Mouse (Mus musculus) midbrain, embryonic 11.5 days (tissue): Measurements from ENCODE around the gene Klhl29. TPM values are rescaled to one million over a fixed set of nuclear protein-coding genes. Genes with fewer than 3 reads are reported as not detected.
A peak's percentile ranks its signal among the peaks of the same experiment; 100 is the strongest.

ENCODE experiments used
- ATAC-seq: fragments of 200-750 bp; cut with Nextera tagmentation; 2 replicates; pipeline ENCODE4 v1.8.0; 2017; ENCODE audit warnings: moderate TSS enrichment, moderate library complexity; ENCODE audit not compliant: low FRiP score
- DNase-seq: peaks from one replicate; pipeline ENCODE4 v3.0.0; 2015; ENCODE audit warnings: low spot score; ENCODE audit errors: missing footprints
- H3K27ac ChIP-seq: fragments of 300-500 bp; sonication (generic); 2 replicates; pipeline ENCODE4 v1.5.1; 2014; ENCODE audit warnings: low read depth, low read length
- H3K27me3 ChIP-seq: fragments of 300-500 bp; sonication (generic); 2 replicates; pipeline ENCODE4 v1.6.1; 2014; ENCODE audit warnings: mild to moderate bottlenecking, low read length, moderate library complexity, mixed read lengths; ENCODE audit not compliant: control insufficient read depth, insufficient read depth
- H3K36me3 ChIP-seq: fragments of 300-500 bp; sonication (generic); 2 replicates; pipeline ENCODE4 v1.6.1; 2014; ENCODE audit warnings: mild to moderate bottlenecking, low read length, moderate library complexity, mixed read lengths; ENCODE audit not compliant: control insufficient read depth, insufficient read depth
- H3K4me1 ChIP-seq: fragments of 300-500 bp; sonication (generic); 2 replicates; pipeline ENCODE4 v1.6.1; 2014; ENCODE audit warnings: low read length; ENCODE audit not compliant: control insufficient read depth, insufficient read depth
- H3K4me2 ChIP-seq: fragments of 300-500 bp; sonication (generic); 2 replicates; pipeline ENCODE4 v1.6.1; 2014; ENCODE audit warnings: mild to moderate bottlenecking, moderate library complexity
- H3K4me3 ChIP-seq: fragments of 300-500 bp; sonication (generic); 2 replicates; pipeline ENCODE4 v1.5.1; 2014; ENCODE audit warnings: low read depth, low read length
- H3K9ac ChIP-seq: fragments of 300-500 bp; sonication (generic); 2 replicates; pipeline ENCODE4 v1.6.1; 2014; ENCODE audit warnings: low read length
- H3K9me3 ChIP-seq: fragments of 300-500 bp; sonication (generic); 2 replicates; pipeline ENCODE4 v1.6.1; 2016; ENCODE audit warnings: low read length; ENCODE audit not compliant: control insufficient read depth
- WGBS: fragments of 180-500 bp; shearing (Covaris S2); extraction: QIAGEN DNeasy Blood & Tissue Kit; methylation state at CpG from one replicate; pipeline ENCODE4 v1.1.7; 2014; 5-methylcytosine and 5-hydroxymethylcytosine counted together
- polyA plus RNA-seq: library from polyadenylated mRNA; unstranded; fragments of >200 nt; fragmentation: Nextera tagmentation; extraction: Ambion mirVana; gene quantifications from 2 replicates; pipeline ENCODE4 v1.2.1, GENCODE M21; 2014

Klhl29 gene
- polyA plus RNA-seq, 1 experiment from 2014 or later = 2.0 TPM

GRCm38 (mm10) chr12:5129190-5129589 lies 246.3 kb downstream of the Klhl29 start:
- Histone ChIP-seq H3K9ac (no peak overlapping the region), H3K36me3 (no peaks in the 10 kb centered on the region), H3K27me3 (no peaks in the 10 kb centered on the region), H3K9me3 (no peaks in the 10 kb centered on the region), H3K27ac (no peak overlapping the region), H3K4me3 (no peak overlapping the region), H3K4me2 (no peak overlapping the region), H3K4me1 (no peaks in the 10 kb centered on the region)
- DNase-seq (no peak), ATAC-seq (no peak)
- WGBS = 92% methylated on average over 4 of the region's 4 CpGs

- no peak overlapping the region for H3K27ac ChIP-seq
- H3K4me3 ChIP-seq = no peak overlapping the region
- DNase-seq (no peak), ATAC-seq (no peak)
- no peak overlapping the region for H3K4me2 ChIP-seq
- 86% methylated on average over 7 of the region's 7 CpGs for WGBS
- H3K4me1 ChIP-seq = no peaks in the 10 kb centered on the region
- no peaks in the 10 kb centered on the region for H3K9me3 ChIP-seq
- H3K9ac ChIP-seq = no peak overlapping the region
- no peaks in the 10 kb centered on the region for H3K36me3 ChIP-seq
- no peaks in the 10 kb centered on the region for H3K27me3 ChIP-seq
These were observed 249.6 kb downstream of the Klhl29 start for GRCm38 (mm10) chr12:5125907-5126306.

GRCm38 (mm10) chr12:5122972-5123371 lies 252.5 kb downstream of the Klhl29 start:
- H3K4me2 ChIP-seq = no peak overlapping the region
- H3K9me3 ChIP-seq = no peaks in the 10 kb centered on the region
- no peak overlapping the region for H3K9ac ChIP-seq
- DNase-seq (no peak), ATAC-seq (no peak)
- H3K4me1 ChIP-seq = peaks cover 4% of the 10 kb centered on the region; the same call in 1 of the 2 replicates
- no peak overlapping the region for H3K27ac ChIP-seq
- H3K27me3 ChIP-seq = no peaks in the 10 kb centered on the region
- no peaks in the 10 kb centered on the region for H3K36me3 ChIP-seq
- WGBS = 79% methylated on average over 8 of the region's 8 CpGs
- no peak overlapping the region for H3K4me3 ChIP-seq

GRCm38 (mm10) chr12:5120249-5120648 lies 255.2 kb downstream of the Klhl29 start:
- ATAC-seq = no peak
- Histone ChIP-seq H3K4me1 (peaks cover 4% of the 10 kb centered on the region; the same call in 1 of the 2 replicates), H3K4me3 (no peak overlapping the region), H3K36me3 (no peaks in the 10 kb centered on the region), H3K4me2 (peak overlapping the region; percentile 25; the same call in 1 of the 2 replicates), H3K27ac (no peak overlapping the region), H3K9ac (no peak overlapping the region; the same call in 1 of the 2 replicates), H3K27me3 (no peaks in the 10 kb centered on the region), H3K9me3 (no peaks in the 10 kb centered on the region)
- DNase-seq = peak; percentile 85
- WGBS = 54% methylated on average over 6 of the region's 6 CpGs

GRCm38 (mm10) chr12:5119726-5120125 lies 255.8 kb downstream of the Klhl29 start:
- Histone ChIP-seq H3K9me3 (no peaks in the 10 kb centered on the region), H3K9ac (no peak overlapping the region; the same call in 1 of the 2 replicates), H3K27ac (no peak overlapping the region), H3K27me3 (no peaks in the 10 kb centered on the region), H3K4me1 (peaks cover 4% of the 10 kb centered on the region; the same call in 1 of the 2 replicates), H3K4me2 (peak overlapping the region; percentile 25), H3K36me3 (no peaks in the 10 kb centered on the region), H3K4me3 (peak overlapping the region; percentile 0; the same call in 1 of the 2 replicates)
- peak; percentile 98 for DNase-seq
- 15% methylated on average over 15 of the region's 15 CpGs for WGBS
- ATAC-seq = peak; percentile 94

- no peak overlapping the region for H3K27ac ChIP-seq
- no peaks in the 10 kb centered on the region for H3K36me3 ChIP-seq
- WGBS = 54% methylated on average over 9 of the region's 9 CpGs
- H3K27me3 ChIP-seq = no peaks in the 10 kb centered on the region
- H3K4me2 ChIP-seq = peak overlapping the region; percentile 25
- peaks cover 4% of the 10 kb centered on the region; the same call in 1 of the 2 replicates for H3K4me1 ChIP-seq
- no peak overlapping the region for H3K9ac ChIP-seq
- DNase-seq (no peak), ATAC-seq (no peak)
- no peaks in the 10 kb centered on the region for H3K9me3 ChIP-seq
- peak overlapping the region; percentile 0; the same call in 1 of the 2 replicates for H3K4me3 ChIP-seq
These were observed 256.2 kb downstream of the Klhl29 start for GRCm38 (mm10) chr12:5119286-5119685.

GRCm38 (mm10) chr12:5116605-5117004 lies 258.9 kb downstream of the Klhl29 start:
- Histone ChIP-seq H3K27ac (no peak overlapping the region), H3K9me3 (no peaks in the 10 kb centered on the region), H3K4me3 (no peak overlapping the region), H3K4me1 (peaks cover 4% of the 10 kb centered on the region; the same call in 1 of the 2 replicates), H3K9ac (no peak overlapping the region), H3K27me3 (no peaks in the 10 kb centered on the region), H3K4me2 (no peak overlapping the region), H3K36me3 (no peaks in the 10 kb centered on the region)
- ATAC-seq (no peak), DNase-seq (no peak)
- 90% methylated on average over 5 of the region's 5 CpGs for WGBS

- no peaks in the 10 kb centered on the region for H3K36me3 ChIP-seq
- no peaks in the 10 kb centered on the region for H3K4me1 ChIP-seq
- 75% methylated on average over 4 of the region's 4 CpGs for WGBS
These were observed 260.9 kb downstream of the Klhl29 start for GRCm38 (mm10) chr12:5114631-5115030.

GRCm38 (mm10) chr12:5111343-5111742 lies 264.1 kb downstream of the Klhl29 start:
- WGBS = 63% methylated on average over 3 of the region's 3 CpGs
- Histone ChIP-seq H3K27me3 (no peaks in the 10 kb centered on the region), H3K36me3 (no peaks in the 10 kb centered on the region), H3K4me3 (no peak overlapping the region), H3K9ac (no peak overlapping the region), H3K4me2 (no peak overlapping the region), H3K4me1 (no peaks in the 10 kb centered on the region), H3K27ac (no peak overlapping the region), H3K9me3 (no peaks in the 10 kb centered on the region)
- ATAC-seq = no peak
- DNase-seq = no peak

More at GRCm38 (mm10) chr12:5114631-5115030, 260.9 kb downstream of the Klhl29 start:
- Histone ChIP-seq H3K9me3 (no peaks in the 10 kb centered on the region), H3K4me3 (no peak overlapping the region), H3K27ac (no peak overlapping the region), H3K27me3 (no peaks in the 10 kb centered on the region), H3K9ac (no peak overlapping the region), H3K4me2 (no peak overlapping the region)
- DNase-seq (no peak), ATAC-seq (no peak)
